Comparison of ENCODE assay signal across 9 mouse cellular contexts in genomic region chr5:120156166-120156909, GRCm38 (mm10). TPM values are rescaled to one million over a fixed set of nuclear protein-coding genes. Genes with fewer than 3 reads are reported as not detected.
A peak's percentile ranks its signal among the peaks of the same experiment; 100 is the strongest.
DNase-seq lines count a peak whose midpoint lies in the region; ATAC-seq lines count a peak whose summit lies in the region.
"Had no signal": no experiment of that assay in that cellular context is flagged by ENCODE, and none has a peak within 500 bp of the region (broad histone marks: within the 10 kb centered on the region; RNA-seq: fewer than 3 reads in every experiment).

No protein-coding gene starts in this region.

- peak; percentile 46; the same call in 1 of the 2 replicates for ATAC-seq in heart, embryonic 12.5 days (ENCODE audit: insufficient number of reproducible peaks, low FRiP score)
- ATAC-seq in kidney, embryonic 14.5 days (ENCODE audit: low FRiP score, low TSS enrichment): 0 out of 2 replicates have a peak, but pooled peaks have one; percentile 9
- ATAC-seq in neural tube, embryonic 15.5 days (ENCODE audit: low FRiP score): peak; percentile 25; the same call in 1 of the 2 replicates

- peak overlapping the region; percentile 4; the same call in 1 of the 2 replicates for H3K4me2 ChIP-seq in heart, embryonic 12.5 days
- peak overlapping the region; percentile 10; the same call in 1 of the 2 replicates for H3K4me2 ChIP-seq in kidney, embryonic 14.5 days (replicated peaks; ENCODE audit: low read depth, low read length)
- H3K4me2 ChIP-seq in neural tube, embryonic 15.5 days: no peak overlapping the region; the same call in 1 of the 2 replicates

- no peak overlapping the region for H3K4me3 ChIP-seq in heart, embryonic 12.5 days
- no peak overlapping the region for H3K4me3 ChIP-seq in kidney, embryonic 14.5 days (ENCODE audit: low read length)
- no peak overlapping the region for H3K4me3 ChIP-seq in neural tube, embryonic 15.5 days (replicated peaks)

- 49% methylated on average over 21 of the region's 21 CpGs for WGBS in heart, embryonic 12.5 days
- 55% methylated on average over 21 of the region's 21 CpGs for WGBS in kidney, embryonic 14.5 days
- 39% methylated on average over 21 of the region's 21 CpGs for WGBS in neural tube, embryonic 15.5 days

- H3K27ac ChIP-seq in heart, embryonic 12.5 days (ENCODE audit: poor library complexity, severe bottlenecking): no peak overlapping the region
- H3K27ac ChIP-seq in kidney, embryonic 14.5 days (ENCODE audit: low read depth, low read length): no peak overlapping the region
- peak overlapping the region; percentile 83 for H3K27ac ChIP-seq in neural tube, embryonic 15.5 days (replicated peaks)
- H3K27ac ChIP-seq: liver, embryonic 14.5 days had no signal

- DNase-seq in lung, postnatal 10 days: peak; percentile 33
- DNase-seq in lung, postnatal 36 days: no peak
- DNase-seq in spleen, postnatal 36 days (ENCODE audit: low spot score in 2 of 2): no peak
- no peak for DNase-seq in layer of hippocampus, postnatal 36 days
- no peak for DNase-seq in ovary, postnatal 10 days (ENCODE audit: low spot score)

- no peaks in the 10 kb centered on the region for H3K9me3 ChIP-seq in heart, embryonic 12.5 days (replicated peaks)
- H3K9me3 ChIP-seq in kidney, embryonic 14.5 days (ENCODE audit: control insufficient read depth, low read length): no peaks in the 10 kb centered on the region
- no peaks in the 10 kb centered on the region for H3K9me3 ChIP-seq in neural tube, embryonic 15.5 days (replicated peaks)

- H3K36me3 ChIP-seq in heart, embryonic 12.5 days: peaks cover 13% of the 10 kb centered on the region
- no peaks in the 10 kb centered on the region for H3K36me3 ChIP-seq in kidney, embryonic 14.5 days (ENCODE audit: control insufficient read depth, insufficient read depth, low read length)
- H3K36me3 ChIP-seq in neural tube, embryonic 15.5 days: no peaks in the 10 kb centered on the region

- H3K9ac ChIP-seq in heart, embryonic 12.5 days: 0 out of 2 replicates have a peak overlapping the region, but pooled peaks have one; percentile 15
- H3K9ac ChIP-seq in kidney, embryonic 14.5 days (ENCODE audit: low read depth, low read length): no peak overlapping the region
- no peak overlapping the region for H3K9ac ChIP-seq in neural tube, embryonic 15.5 days (replicated peaks)
- H3K9ac ChIP-seq: liver, embryonic 14.5 days had no signal

- peaks cover 26% of the 10 kb centered on the region for H3K4me1 ChIP-seq in heart, embryonic 12.5 days (replicated peaks)
- H3K4me1 ChIP-seq in kidney, embryonic 14.5 days (ENCODE audit: control insufficient read depth, insufficient read depth, low read length): peaks cover 19% of the 10 kb centered on the region
- peaks cover 38% of the 10 kb centered on the region for H3K4me1 ChIP-seq in neural tube, embryonic 15.5 days

- H3K27me3 ChIP-seq in heart, embryonic 12.5 days (replicated peaks): no peaks in the 10 kb centered on the region
- H3K27me3 ChIP-seq in kidney, embryonic 14.5 days (ENCODE audit: control insufficient read depth, insufficient read depth, low read length): no peaks in the 10 kb centered on the region
- no peaks in the 10 kb centered on the region for H3K27me3 ChIP-seq in neural tube, embryonic 15.5 days (replicated peaks)

RNA-seq across cellular contexts. Expression of gene Rbm19, which starts 40.1 kb away (rescaled TPM):
- 21.9 and 22.8 TPM in 2 replicates for polyA plus RNA-seq in heart, embryonic 12.5 days (2016; fragmentation: Nextera tagmentation; extraction: Ambion mirVana)
- 17.9 and 20.9 TPM in 2 replicates for polyA plus RNA-seq in kidney, embryonic 14.5 days (2014; fragmentation: Nextera tagmentation; extraction: Ambion mirVana)
- 18.7 and 20.2 TPM in 2 replicates for polyA plus RNA-seq in neural tube, embryonic 15.5 days (2015; fragmentation: Nextera tagmentation; extraction: Ambion mirVana)
- 10 to 100 TPM; 18.7 to 19.2 TPM for total RNA-seq in layer of hippocampus, postnatal 36 days (2021)
